In genomic region chr6:65380918-65381772, GRCm38 (mm10) we compare ENCODE assay signal across 8 mouse cellular contexts. TPM values are rescaled to one million over a fixed set of nuclear protein-coding genes. Genes with fewer than 3 reads are reported as not detected.
DNase-seq lines count a peak whose midpoint lies in the region; ATAC-seq lines count a peak whose summit lies in the region.

C130060K24Rik (plus strand) TSS chr6:65381105.

- WGBS in hindbrain, embryonic 15.5 days = 1% methylated on average over 64 of the region's 64 CpGs
- under 1% methylated on average over 64 of the region's 64 CpGs for WGBS in midbrain, embryonic 13.5 days

- no peak within 1 kb of the TSS for H3K27ac ChIP-seq in hindbrain, embryonic 15.5 days (replicated peaks)
- no peak within 1 kb of the TSS for H3K27ac ChIP-seq in midbrain, embryonic 13.5 days

- H3K27me3 ChIP-seq in hindbrain, embryonic 15.5 days = peaks cover 8% of the 10 kb centered on the region; the same call in 1 of the 2 replicates
- H3K27me3 ChIP-seq in midbrain, embryonic 13.5 days = peaks cover 17% of the 10 kb centered on the region

- peak within 1 kb of the TSS; percentile 42 for H3K9ac ChIP-seq in hindbrain, embryonic 15.5 days
- peak within 1 kb of the TSS; percentile 69 for H3K9ac ChIP-seq in midbrain, embryonic 13.5 days (replicated peaks)

- H3K4me1 ChIP-seq in hindbrain, embryonic 15.5 days (replicated peaks) = 0 out of 2 replicates have a peak, but pooled peaks cover 3% of the 10 kb centered on the region
- peaks cover 5% of the 10 kb centered on the region; the same call in 1 of the 2 replicates for H3K4me1 ChIP-seq in midbrain, embryonic 13.5 days (replicated peaks)

- DNase-seq in frontal cortex, adult 2 months (ENCODE audit: extremely low spot score in 1 of 2, low spot score in 1 of 2) = no peak
- peak; percentile 4 for DNase-seq in ovary, adult 18-20 months (ENCODE audit: low spot score)
- DNase-seq in ovary, postnatal 10 days (ENCODE audit: low spot score) = no peak
- peak; percentile 3 for DNase-seq in yolk sac, embryonic 10.5 days (ENCODE audit: low spot score)
- no peak for DNase-seq in urinary bladder, postnatal 10 days (ENCODE audit: low spot score)

- no peaks in the 10 kb centered on the region for H3K36me3 ChIP-seq in hindbrain, embryonic 15.5 days
- H3K36me3 ChIP-seq in midbrain, embryonic 13.5 days = no peaks in the 10 kb centered on the region

- peak within 1 kb of the TSS; percentile 53 for H3K4me3 ChIP-seq in hindbrain, embryonic 15.5 days
- peak within 1 kb of the TSS; percentile 67 for H3K4me3 ChIP-seq in midbrain, embryonic 13.5 days (replicated peaks)

- H3K4me2 ChIP-seq in hindbrain, embryonic 15.5 days = peak within 1 kb of the TSS; percentile 96
- H3K4me2 ChIP-seq in midbrain, embryonic 13.5 days (replicated peaks) = peak within 1 kb of the TSS; percentile 97

- H3K9me3 ChIP-seq in hindbrain, embryonic 15.5 days = no peaks in the 10 kb centered on the region
- no peaks in the 10 kb centered on the region for H3K9me3 ChIP-seq in midbrain, embryonic 13.5 days

- peak; percentile 77 for ATAC-seq in frontal cortex, adult (ENCODE audit: low TSS enrichment)
- peak; percentile 81 for ATAC-seq in hindbrain, embryonic 15.5 days (ENCODE audit: low FRiP score, low read depth)
- ATAC-seq in midbrain, embryonic 13.5 days = peak; percentile 93

RNA-seq across cellular contexts. Expression of gene C130060K24Rik, which starts in this region (rescaled TPM):
- polyA plus RNA-seq in frontal cortex, adult 2 months (2012; rRNA removed) = 0.12 and 0.32 TPM in 2 replicates
- 1.5 and 1.8 TPM in 2 replicates for polyA plus RNA-seq in hindbrain, embryonic 15.5 days (2015; fragmentation: Nextera tagmentation; extraction: Ambion mirVana)
- polyA plus RNA-seq in midbrain, embryonic 13.5 days (2015; fragmentation: Nextera tagmentation; extraction: Ambion mirVana) = 2.4 and 2.6 TPM in 2 replicates

Comparison
In these comparisons a context has a peak if more than half of its experiments do, and no peak if none do; other contexts are left out.
1. DNase-seq: peak in ovary, adult 18-20 months (single experiment) and yolk sac, embryonic 10.5 days (single experiment); none in frontal cortex, adult 2 months (0 of 2), ovary, postnatal 10 days (single experiment) and urinary bladder, postnatal 10 days (single experiment).
2. Peak in every context shown above with its lines, with median percentiles within 50 percentile points of each other: ATAC-seq.